ENCODE assay signal across 16 mouse cellular contexts in the genomic region with DNA sequence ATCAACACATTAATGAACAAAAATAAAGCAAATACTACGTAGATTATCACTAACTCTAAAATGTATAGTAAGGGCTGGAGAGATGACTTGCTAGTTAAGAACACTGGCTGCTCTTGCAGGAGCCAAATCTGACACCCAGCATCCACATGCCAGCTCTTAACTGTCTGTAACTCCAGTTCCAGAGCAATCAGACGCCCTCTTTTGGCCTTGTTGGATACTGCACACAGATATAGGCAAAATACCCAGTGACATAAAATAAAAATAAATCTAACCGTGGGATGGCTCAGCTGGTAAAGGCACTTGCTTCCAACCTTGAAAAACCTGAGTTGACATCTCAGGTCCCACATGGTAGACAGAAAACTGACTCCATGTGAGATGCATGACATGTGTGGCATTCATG. TPM values are rescaled to one million over a fixed set of nuclear protein-coding genes. Genes with fewer than 3 reads are reported as not detected.
DNase-seq lines count a peak whose midpoint lies in the region; ATAC-seq and TF ChIP-seq lines count a peak whose summit lies in the region.
"Had no signal": no experiment of that assay in that cellular context is flagged by ENCODE, and none has a peak within 500 bp of the region (broad histone marks: within the 10 kb centered on the region; RNA-seq: fewer than 3 reads in every experiment).

No protein-coding gene starts in this region.

- ATAC-seq in hindbrain, embryonic 11.5 days (ENCODE audit: low FRiP score): no peak
- ATAC-seq in hindbrain, embryonic 12.5 days (ENCODE audit: low FRiP score): no peak
- no peak for ATAC-seq in lung, postnatal 0 days
- ATAC-seq in stomach, postnatal 0 days (ENCODE audit: low FRiP score, low TSS enrichment): no peak
- no peak for ATAC-seq in inflammation-experienced regulatory T-cells, adult 6 months
- ATAC-seq: midbrain, embryonic 16.5 days had no signal

- no peak for TF ChIP-seq POLR2A in lung, adult 2 months (IDR thresholded peaks at IDR 0.05; ENCODE audit: borderline replicate concordance, extremely low read depth, low read depth, low read length)

- TF ChIP-seq EP300 in lung, postnatal 0 days (IDR thresholded peaks at IDR 0.05): no peak
- TF ChIP-seq EP300 in stomach, postnatal 0 days (optimal IDR thresholded peaks at IDR 0.05): no peak

- peak; percentile 16; the same call in 1 of the 2 replicates for TF ChIP-seq CTCF in lung, postnatal 0 days (IDR thresholded peaks at IDR 0.05)
- TF ChIP-seq CTCF in lung, adult 2 months (IDR thresholded peaks at IDR 0.05; ENCODE audit: insufficient read depth, low read length): no peak
- TF ChIP-seq CTCF in stomach, postnatal 0 days (IDR thresholded peaks at IDR 0.05; ENCODE audit: low read depth): 0 out of 2 replicates have a peak, but pooled peaks have one; percentile 26

- H3K4me1 ChIP-seq in hindbrain, embryonic 11.5 days (replicated peaks; ENCODE audit: control insufficient read depth, insufficient read depth, low read length): no peaks in the 10 kb centered on the region
- H3K4me1 ChIP-seq in hindbrain, embryonic 12.5 days: no peaks in the 10 kb centered on the region
- no peaks in the 10 kb centered on the region for H3K4me1 ChIP-seq in lung, postnatal 0 days (ENCODE audit: insufficient read depth, low read depth, low read length)
- no peaks in the 10 kb centered on the region for H3K4me1 ChIP-seq in lung, adult 2 months (ENCODE audit: control insufficient read depth, insufficient read depth, low read length)
- H3K4me1 ChIP-seq in ES-E14 (ENCODE audit: control insufficient read depth in 2 of 2, insufficient read depth in 2 of 2, low read length in 2 of 2, poor library complexity in 1 of 2): no peaks in the 10 kb centered on the region
- H3K4me1 ChIP-seq in stomach, postnatal 0 days (replicated peaks; ENCODE audit: control insufficient read depth, insufficient read depth): no peaks in the 10 kb centered on the region

- H3K4me2 ChIP-seq in hindbrain, embryonic 11.5 days (replicated peaks; ENCODE audit: low read depth, low read length): no peak overlapping the region
- no peak overlapping the region for H3K4me2 ChIP-seq in hindbrain, embryonic 12.5 days (replicated peaks)
- no peak overlapping the region for H3K4me2 ChIP-seq in lung, postnatal 0 days (replicated peaks; ENCODE audit: low read depth, low read length)
- H3K4me2 ChIP-seq in stomach, postnatal 0 days (replicated peaks; ENCODE audit: low read depth): no peak overlapping the region

- in situ Hi-C loops in ES-E14 (cut with MboI; ENCODE audit: low sequenced_read_pairs in 2 of 2, unreplicated experiment in 2 of 2): no loop called here

- H3K27me3 ChIP-seq in hindbrain, embryonic 11.5 days (ENCODE audit: control insufficient read depth, insufficient read depth, low read length): no peaks in the 10 kb centered on the region
- no peaks in the 10 kb centered on the region for H3K27me3 ChIP-seq in hindbrain, embryonic 12.5 days
- H3K27me3 ChIP-seq in lung, postnatal 0 days (replicated peaks; ENCODE audit: insufficient read depth, low read length): no peaks in the 10 kb centered on the region
- no peaks in the 10 kb centered on the region for H3K27me3 ChIP-seq in stomach, postnatal 0 days (ENCODE audit: control insufficient read depth, insufficient read depth, low read length)

- H3K4me3 ChIP-seq in hindbrain, embryonic 11.5 days (ENCODE audit: low read depth, low read length): no peak overlapping the region
- no peak overlapping the region for H3K4me3 ChIP-seq in hindbrain, embryonic 12.5 days
- H3K4me3 ChIP-seq in lung, postnatal 0 days (ENCODE audit: low read depth, low read length): no peak overlapping the region
- H3K4me3 ChIP-seq in lung, adult 2 months (replicated peaks; ENCODE audit: extremely low read depth, low read depth, low read length): no peak overlapping the region
- H3K4me3 ChIP-seq in ES-E14 (ENCODE audit: insufficient read depth in 1 of 2, low read depth in 1 of 2, low read length in 2 of 2, poor library complexity in 1 of 2, severe bottlenecking in 1 of 2): no peak overlapping the region
- H3K4me3 ChIP-seq in stomach, postnatal 0 days (ENCODE audit: low read depth, low read length): no peak overlapping the region
- H3K4me3 ChIP-seq: erythroblast, embryonic 14.5 days; heart, embryonic 10.5 days had no signal

- H3K9ac ChIP-seq in hindbrain, embryonic 11.5 days (ENCODE audit: low read depth, low read length): no peak overlapping the region
- H3K9ac ChIP-seq in hindbrain, embryonic 12.5 days: no peak overlapping the region
- no peak overlapping the region for H3K9ac ChIP-seq in lung, postnatal 0 days (replicated peaks; ENCODE audit: low read depth)
- no peak overlapping the region for H3K9ac ChIP-seq in ES-E14 (ENCODE audit: insufficient read depth, low read depth, low read length, poor library complexity, severe bottlenecking)
- H3K9ac ChIP-seq in stomach, postnatal 0 days (ENCODE audit: low read length): no peak overlapping the region

- H3K36me3 ChIP-seq in hindbrain, embryonic 11.5 days (ENCODE audit: control insufficient read depth, insufficient read depth, low read length): no peaks in the 10 kb centered on the region
- H3K36me3 ChIP-seq in hindbrain, embryonic 12.5 days: peaks cover 17% of the 10 kb centered on the region
- H3K36me3 ChIP-seq in lung, postnatal 0 days (ENCODE audit: insufficient read depth, low read length): peaks cover 10% of the 10 kb centered on the region; the same call in 1 of the 2 replicates
- H3K36me3 ChIP-seq in ES-E14 (ENCODE audit: control insufficient read depth, insufficient read depth, low read length, poor library complexity, severe bottlenecking): peaks cover 4% of the 10 kb centered on the region; the same call in 1 of the 2 replicates
- H3K36me3 ChIP-seq in stomach, postnatal 0 days (ENCODE audit: control insufficient read depth, insufficient read depth, low read length): peaks cover 3% of the 10 kb centered on the region; the same call in 1 of the 2 replicates

- H3K9me3 ChIP-seq in hindbrain, embryonic 11.5 days (ENCODE audit: control insufficient read depth, low read length): no peaks in the 10 kb centered on the region
- no peaks in the 10 kb centered on the region for H3K9me3 ChIP-seq in hindbrain, embryonic 12.5 days (replicated peaks)
- H3K9me3 ChIP-seq in lung, postnatal 0 days (ENCODE audit: low read length): no peaks in the 10 kb centered on the region
- H3K9me3 ChIP-seq in ES-E14 (ENCODE audit: control insufficient read depth, insufficient read depth, low read depth, low read length): no peaks in the 10 kb centered on the region
- no peaks in the 10 kb centered on the region for H3K9me3 ChIP-seq in stomach, postnatal 0 days (ENCODE audit: control insufficient read depth, low read length)
- H3K9me3 ChIP-seq: heart, embryonic 10.5 days had no signal

- WGBS in hindbrain, embryonic 11.5 days: 77% methylated on average over 3 of the region's 3 CpGs
- WGBS in hindbrain, embryonic 12.5 days: 72% methylated on average over 3 of the region's 3 CpGs
- WGBS in lung, postnatal 0 days: 75% methylated on average over 3 of the region's 3 CpGs
- WGBS in lung, adult 2 months: 77% methylated on average over 3 of the region's 3 CpGs
- 74% methylated on average over 3 of the region's 3 CpGs for WGBS in stomach, postnatal 0 days

- H3K27ac ChIP-seq in hindbrain, embryonic 11.5 days (ENCODE audit: low read depth, low read length): no peak overlapping the region
- H3K27ac ChIP-seq in hindbrain, embryonic 12.5 days: no peak overlapping the region
- no peak overlapping the region for H3K27ac ChIP-seq in lung, postnatal 0 days (ENCODE audit: low read length)
- no peak overlapping the region for H3K27ac ChIP-seq in ES-E14 (ENCODE audit: insufficient read depth, low read depth, low read length, poor library complexity, severe bottlenecking)
- no peak overlapping the region for H3K27ac ChIP-seq in stomach, postnatal 0 days (replicated peaks)
- H3K27ac ChIP-seq: heart, embryonic 10.5 days had no signal

- DNase-seq in hindbrain, embryonic 11.5 days (ENCODE audit: low spot score): peak; percentile 14
- peak; percentile 6 for DNase-seq in lung, postnatal 0 days (ENCODE audit: low spot score)
- DNase-seq in lung, adult 2 months: no peak
- DNase-seq in ES-E14 (ENCODE audit: low read depth, low spot score): peak; percentile 39
- no peak for DNase-seq in stomach, postnatal 0 days (ENCODE audit: low spot score)
- DNase-seq: cerebellum, adult 11-12 months; gastrocnemius, postnatal 10 days; kidney, postnatal 14 days; lung, postnatal 4 days; right cerebral cortex, postnatal 25 days; thymus, postnatal 4 days had no signal

TF ChIP-seq in ES-E14, 5 proteins besides CTCF, POLR2A, EP300 and RAD21:
- TF ChIP-seq CHD2 (IDR thresholded peaks at IDR 0.05; ENCODE audit: low read depth, low read length): no peak
- TF ChIP-seq MAFK (IDR thresholded peaks at IDR 0.05; ENCODE audit: insufficient read depth, low read depth, low read length): no peak
- TF ChIP-seq HCFC1 (IDR thresholded peaks at IDR 0.05; ENCODE audit: borderline replicate concordance, insufficient read depth, low read length): no peak
- TF ChIP-seq ZC3H11A (IDR thresholded peaks at IDR 0.05; ENCODE audit: borderline replicate concordance, low read depth, low read length): 0 out of 2 replicates have a peak, but pooled peaks have one; percentile 19

RNA-seq across cellular contexts. Expression of a gene that starts 36.0 kb away (rescaled TPM):
- 21.9 and 25.7 TPM in 2 replicates for polyA plus RNA-seq in hindbrain, embryonic 11.5 days (2014; fragmentation: Nextera tagmentation; extraction: Ambion mirVana)
- 33.2 and 38.5 TPM in 2 replicates for polyA plus RNA-seq in hindbrain, embryonic 12.5 days (2016; fragmentation: Nextera tagmentation; extraction: Ambion mirVana)
- 9.4 and 12.2 TPM in 2 replicates for polyA plus RNA-seq in lung, postnatal 0 days (2015; fragmentation: Nextera tagmentation; extraction: Ambion mirVana)
- 5.3 and 10.2 TPM in 2 replicates for polyA plus RNA-seq in lung, adult 2 months (2012; rRNA removed)
- total RNA-seq in ES-E14 (2012; rRNA removed): 25.3 and 46.4 TPM in 2 replicates
- 6.0 TPM in 2 replicates for polyA plus RNA-seq in stomach, postnatal 0 days (2015; fragmentation: Nextera tagmentation; extraction: Ambion mirVana)
- polyA plus RNA-seq in inflammation-experienced regulatory T-cells, adult 6 months (2017; shearing (Covaris generic)): 10 to 100 TPM in 2 of 3 experiments, 1 to 10 TPM in 1; 7.0 to 12.2 (median 10.4) TPM

Comparison
In these comparisons a context has a peak if more than half of its experiments do, and no peak if none do; other contexts are left out.
1. DNase-seq: peak in hindbrain, embryonic 11.5 days (single experiment), lung, postnatal 0 days (single experiment) and ES-E14 (single experiment); none in lung, adult 2 months (single experiment) and stomach, postnatal 0 days (single experiment).